Comparison of ENCODE assay signal across 36 mouse cellular contexts in the genomic region with DNA sequence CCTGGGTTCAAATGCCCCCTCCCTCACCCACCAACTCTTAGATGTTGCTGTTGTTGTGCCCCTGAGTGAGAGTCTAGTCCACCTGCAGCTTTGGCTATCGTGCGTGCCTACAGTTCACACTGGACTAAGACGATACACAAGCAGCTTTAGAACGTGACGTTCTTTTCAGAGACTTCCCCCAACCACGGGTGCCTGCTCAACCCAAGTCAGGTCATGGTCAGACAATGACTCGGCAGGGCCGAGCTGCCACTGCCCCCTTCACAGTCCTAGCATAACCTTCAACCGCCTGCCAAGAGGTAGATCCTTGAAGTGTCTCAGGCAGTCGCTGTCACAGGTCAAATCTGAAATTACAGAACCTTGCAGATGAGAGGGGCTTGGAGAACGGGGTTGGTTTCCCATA. TPM values are rescaled to one million over a fixed set of nuclear protein-coding genes. Genes with fewer than 3 reads are reported as not detected.
DNase-seq lines count a peak whose midpoint lies in the region; ATAC-seq lines count a peak whose summit lies in the region.
"Had no signal": no experiment of that assay in that cellular context is flagged by ENCODE, and none has a peak within 500 bp of the region (broad histone marks: within the 10 kb centered on the region; RNA-seq: fewer than 3 reads in every experiment).

No protein-coding gene starts in this region.

- ATAC-seq in liver, embryonic 16.5 days (ENCODE audit: low read depth) = peak; percentile 43; the same call in 1 of the 2 replicates
- ATAC-seq: CD4-positive, CD25-positive, alpha-beta regulatory T cell, adult 4 months; forebrain, embryonic 14.5 days; lung, postnatal 0 days; midbrain, embryonic 13.5 days had no signal

- no peak overlapping the region for H3K9ac ChIP-seq in liver, embryonic 16.5 days (ENCODE audit: low read depth, low read length)
- H3K9ac ChIP-seq: heart, embryonic 12.5 days; hindbrain, embryonic 14.5 days; limb, embryonic 12.5 days; midbrain, embryonic 13.5 days; neural tube, embryonic 13.5 days had no signal

- no peak overlapping the region for H3K4me3 ChIP-seq in liver, embryonic 16.5 days (ENCODE audit: low read depth, low read length)
- H3K4me3 ChIP-seq: heart, adult 2 months; heart, embryonic 12.5 days; left cerebral cortex, adult 2 months; limb, embryonic 12.5 days; megakaryocyte, embryonic 14.5 days; midbrain, embryonic 13.5 days; neural tube, embryonic 13.5 days had no signal

- DNase-seq in kidney, adult 9 months = peak; percentile 30
- no peak for DNase-seq in kidney, postnatal 10 days
- DNase-seq in adrenal gland, adult 8-10 months = peak; percentile 81
- peak; percentile 57 for DNase-seq in adrenal gland, postnatal 25 days
- no peak for DNase-seq in right cerebral cortex, adult 18-20 months
- no peak for DNase-seq in ovary, postnatal 36 days (ENCODE audit: low spot score)
- DNase-seq: cerebellum, adult 2 months; cerebellum, postnatal 14 days; gastrocnemius, postnatal 36 days; heart, adult 2 months; heart, postnatal 4 days; lung, adult 18-20 months; lung, postnatal 4 days; retina, postnatal 1 day; thymus, adult 18-20 months; thymus, postnatal 36 days had no signal

- H3K9me3 ChIP-seq in liver, embryonic 16.5 days (replicated peaks; ENCODE audit: control insufficient read depth, low read length) = no peaks in the 10 kb centered on the region
- H3K9me3 ChIP-seq: heart, embryonic 12.5 days; limb, embryonic 12.5 days; megakaryocyte, embryonic 14.5 days; midbrain, embryonic 13.5 days; neural tube, embryonic 13.5 days had no signal

- no peaks in the 10 kb centered on the region; the same call in none of the 2 replicates for H3K4me1 ChIP-seq in liver, embryonic 16.5 days (ENCODE audit: control insufficient read depth, low read depth, low read length)
- H3K4me1 ChIP-seq: limb, embryonic 12.5 days; midbrain, embryonic 13.5 days; neural tube, embryonic 13.5 days had no signal

- H3K4me2 ChIP-seq in liver, embryonic 16.5 days (ENCODE audit: low read depth, low read length) = no peak overlapping the region
- H3K4me2 ChIP-seq: heart, embryonic 12.5 days; hindbrain, embryonic 14.5 days; limb, embryonic 12.5 days; midbrain, embryonic 13.5 days; neural tube, embryonic 13.5 days had no signal

- H3K27me3 ChIP-seq in liver, embryonic 16.5 days (ENCODE audit: control insufficient read depth, insufficient read depth, low read depth, low read length) = no peaks in the 10 kb centered on the region
- H3K27me3 ChIP-seq: limb, embryonic 12.5 days; midbrain, embryonic 13.5 days; neural tube, embryonic 13.5 days had no signal

- WGBS in liver, embryonic 16.5 days (ENCODE audit: insufficient replicate concordance) = 40% methylated on average over 11 of the region's 11 CpGs

- peak overlapping the region; percentile 77 for H3K27ac ChIP-seq in liver, embryonic 16.5 days (ENCODE audit: low read length)
- H3K27ac ChIP-seq: heart, adult 2 months; hindbrain, embryonic 14.5 days; left cerebral cortex, adult 2 months; limb, embryonic 12.5 days; midbrain, embryonic 13.5 days; neural tube, embryonic 13.5 days; stomach, postnatal 0 days had no signal

- no peaks in the 10 kb centered on the region for H3K36me3 ChIP-seq in liver, embryonic 16.5 days (ENCODE audit: control insufficient read depth, insufficient read depth)
- H3K36me3 ChIP-seq: heart, embryonic 12.5 days; limb, embryonic 12.5 days; midbrain, embryonic 13.5 days; neural tube, embryonic 13.5 days had no signal

RNA-seq across cellular contexts. Expression of a gene that starts 6.0 kb away (rescaled TPM):
- under 1 TPM in 1 of 4 experiments, not detected in 3; 0.21 TPM for total RNA-seq in adrenal gland, adult 8-10 months (2022)
- total RNA-seq in adrenal gland, postnatal 25 days (2021) = 0.12 and 1.3 TPM in 2 replicates
- polyA plus RNA-seq in liver, embryonic 16.5 days (2015; fragmentation: Nextera tagmentation; extraction: Ambion mirVana) = 0.48 and 0.63 TPM in 2 replicates
- total RNA-seq: adrenal gland, adult 18-20 months; gastrocnemius, adult 18-20 months; gastrocnemius, postnatal 36 days; heart, adult 2 months; heart, postnatal 4 days; layer of hippocampus, adult 18-20 months; layer of hippocampus, postnatal 14 days; left cerebral cortex, adult 2 months; left cerebral cortex, postnatal 25 days had no signal
- polyA plus RNA-seq: CD4-positive, CD25-positive, alpha-beta regulatory T cell, adult 4 months; frontal cortex, adult 2 months; heart, adult 2 months; heart, postnatal 0 days had no signal

RNA-seq across cellular contexts. Expression of a gene that starts 12.7 kb away (rescaled TPM):
- not detected for total RNA-seq in adrenal gland, adult 8-10 months (2022)
- total RNA-seq in adrenal gland, postnatal 25 days (2021) = 0.09 and 0.81 TPM in 2 replicates
- 0.55 and 0.58 TPM in 2 replicates for polyA plus RNA-seq in liver, embryonic 16.5 days (2015; fragmentation: Nextera tagmentation; extraction: Ambion mirVana)
- total RNA-seq: adrenal gland, adult 18-20 months; gastrocnemius, adult 18-20 months; gastrocnemius, postnatal 36 days; heart, adult 2 months; heart, postnatal 4 days; layer of hippocampus, adult 18-20 months; layer of hippocampus, postnatal 14 days; left cerebral cortex, adult 2 months; left cerebral cortex, postnatal 25 days had no signal
- polyA plus RNA-seq: CD4-positive, CD25-positive, alpha-beta regulatory T cell, adult 4 months; cerebellum, adult 2 months; cortical plate, adult 2 months; frontal cortex, adult 2 months; heart, adult 2 months; heart, embryonic 12.5 days; heart, postnatal 0 days; lung, postnatal 0 days; neural tube, embryonic 13.5 days had no signal

Comparison
In these comparisons a context has a peak if more than half of its experiments do, and no peak if none do; other contexts are left out.
1. DNase-seq: peak in kidney, adult 9 months (single experiment), adrenal gland, adult 8-10 months (single experiment) and adrenal gland, postnatal 25 days (single experiment); none in kidney, postnatal 10 days (single experiment), right cerebral cortex, adult 18-20 months (single experiment) and ovary, postnatal 36 days (single experiment).